Mouse (Mus musculus) embryonic facial prominence, embryonic 15.5 days (tissue): ENCODE measurements around the gene Phldb2. TPM values are rescaled to one million over a fixed set of nuclear protein-coding genes. Genes with fewer than 3 reads are reported as not detected.

ENCODE experiments used
- ATAC-seq: fragments of 200-750 bp; cut with Nextera tagmentation; 2 replicates; pipeline ENCODE4 v1.8.0; 2017; ENCODE audit warnings: low read depth, moderate TSS enrichment; ENCODE audit not compliant: insufficient number of reproducible peaks, low FRiP score, low TSS enrichment
- H3K27ac ChIP-seq: fragments of 300-500 bp; sonication (generic); replicated peaks from 2 replicates; pipeline ENCODE4 v1.5.1; 2015; ENCODE audit warnings: mild to moderate bottlenecking, inconsistent platforms
- H3K27me3 ChIP-seq: fragments of 300-500 bp; sonication (generic); 2 replicates; pipeline ENCODE4 v1.6.1; 2015; ENCODE audit warnings: inconsistent platforms
- H3K36me3 ChIP-seq: fragments of 300-500 bp; sonication (generic); 2 replicates; pipeline ENCODE4 v1.6.1; 2015; ENCODE audit warnings: mild to moderate bottlenecking, inconsistent platforms
- H3K4me1 ChIP-seq: fragments of 300-500 bp; sonication (generic); 2 replicates; pipeline ENCODE4 v1.6.1; 2015; ENCODE audit warnings: inconsistent platforms
- H3K4me2 ChIP-seq: fragments of 300-500 bp; sonication (generic); replicated peaks from 2 replicates; pipeline ENCODE4 v1.6.1; 2015; ENCODE audit warnings: mild to moderate bottlenecking, inconsistent platforms
- H3K4me3 ChIP-seq: fragments of 300-500 bp; sonication (generic); replicated peaks from 2 replicates; pipeline ENCODE4 v1.5.1; 2015; ENCODE audit warnings: mild to moderate bottlenecking, inconsistent platforms
- H3K9ac ChIP-seq: fragments of 300-500 bp; sonication (generic); 2 replicates; pipeline ENCODE4 v1.6.1; 2015; ENCODE audit warnings: inconsistent platforms
- H3K9me3 ChIP-seq: fragments of 300-500 bp; sonication (generic); replicated peaks from 2 replicates; pipeline ENCODE4 v1.6.1; 2016; ENCODE audit warnings: inconsistent platforms
- WGBS: fragments of 180-500 bp; shearing (Covaris S2); methylation state at CpG from one replicate; pipeline ENCODE4 v1.1.7; 2015; 5-methylcytosine and 5-hydroxymethylcytosine counted together
- polyA plus RNA-seq: library from polyadenylated mRNA; unstranded; fragments of >200 nt; fragmentation: Nextera tagmentation; extraction: Ambion mirVana; gene quantifications from 2 replicates; pipeline ENCODE4 v1.2.1, GENCODE M21; 2015

Phldb2 gene
- polyA plus RNA-seq = 42.1 and 46.2 TPM in 2 replicates

DNA sequence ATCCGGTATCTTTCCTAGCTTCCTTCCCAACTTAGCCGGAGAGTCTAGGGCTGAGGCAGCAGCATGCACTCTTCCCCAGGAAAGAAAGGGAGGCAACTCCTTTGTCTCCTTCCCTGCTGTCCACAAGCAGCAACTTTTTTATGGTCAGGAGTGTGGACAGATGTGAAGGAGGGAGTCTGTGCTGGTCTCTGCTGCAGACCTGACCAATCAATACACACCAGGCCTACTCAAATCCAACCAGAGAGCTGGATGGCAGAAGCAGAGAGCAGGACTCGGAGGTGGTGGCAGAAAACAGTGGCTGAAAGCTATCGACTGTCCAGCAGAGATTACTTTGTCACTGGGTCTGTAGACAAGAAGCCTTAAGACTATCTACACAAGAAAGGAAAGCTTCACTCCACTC is at the start of gene Phldb2:
Phldb2 (minus strand) TSS at position 205 of the 400 bp plus-strand sequence.
- H3K9me3 ChIP-seq = no peaks in the 10 kb centered on the region
- 87% methylated on average over 4 of the region's 4 CpGs for WGBS
- H3K36me3 ChIP-seq = no peaks in the 10 kb centered on the region
- no peak within 1 kb of the TSS for H3K4me3 ChIP-seq
- no peaks in the 10 kb centered on the region for H3K4me1 ChIP-seq
- ATAC-seq = no peak
- no peak within 1 kb of the TSS for H3K9ac ChIP-seq
- H3K27ac ChIP-seq = no peak within 1 kb of the TSS
- H3K4me2 ChIP-seq = no peak within 1 kb of the TSS
- H3K27me3 ChIP-seq = no peaks in the 10 kb centered on the region

DNA sequence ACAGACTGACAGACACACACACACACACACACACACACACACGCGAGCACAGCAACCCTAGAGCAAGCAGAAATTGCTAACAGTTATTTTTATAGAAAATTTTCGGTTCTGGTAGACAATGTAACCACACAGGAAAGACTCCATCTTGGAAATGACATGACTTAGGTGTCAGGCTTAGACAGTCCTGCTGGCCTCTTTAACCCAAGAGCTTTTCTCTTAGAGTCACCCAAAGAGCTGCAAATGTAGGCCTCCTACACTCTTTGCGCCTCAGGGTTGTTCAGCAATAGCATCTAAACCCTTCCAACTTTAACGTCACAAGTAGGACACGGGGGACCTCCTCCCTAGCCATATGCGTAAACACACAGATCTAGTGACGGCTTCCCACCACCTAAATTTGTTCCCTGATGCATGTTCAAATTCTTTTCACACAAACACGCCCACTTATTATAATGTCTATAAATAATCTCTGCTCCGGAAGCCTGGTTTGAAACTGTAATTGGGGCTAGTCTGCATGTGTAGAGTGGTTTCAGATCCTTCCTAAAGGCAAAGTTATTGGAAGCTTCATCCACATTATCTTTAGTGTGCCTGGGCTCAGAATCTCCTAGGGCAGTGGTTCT is 48.3 kb upstream of the Phldb2 start:
- no peaks in the 10 kb centered on the region for H3K36me3 ChIP-seq
- no peaks in the 10 kb centered on the region for H3K27me3 ChIP-seq
- no peak overlapping the region for H3K9ac ChIP-seq
- H3K4me1 ChIP-seq = 0 out of 2 replicates have a peak, but pooled peaks cover 4% of the 10 kb centered on the region
- no peak for ATAC-seq
- H3K27ac ChIP-seq = no peak overlapping the region
- WGBS = 66% methylated on average over 10 of the region's 10 CpGs
- H3K9me3 ChIP-seq = no peaks in the 10 kb centered on the region
- no peak overlapping the region for H3K4me2 ChIP-seq
- no peak overlapping the region for H3K4me3 ChIP-seq

DNA sequence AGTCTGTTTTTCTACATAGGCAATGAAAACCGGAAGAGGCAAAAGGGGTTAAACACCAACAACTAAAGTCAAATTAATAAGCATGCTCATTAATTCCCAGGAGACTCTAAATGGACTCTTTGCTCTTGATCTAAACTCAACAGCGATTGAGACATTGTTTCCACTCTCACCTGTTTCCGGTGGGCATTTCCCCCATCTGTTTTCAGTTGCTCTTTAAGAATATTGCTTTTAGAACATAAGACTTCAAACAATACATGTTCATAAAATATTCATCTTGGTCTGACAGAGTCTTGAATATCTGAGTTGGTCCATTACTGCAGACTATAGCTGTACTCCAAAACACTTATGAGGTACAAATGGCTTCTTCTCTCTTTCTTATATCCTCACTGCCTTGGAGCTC is 47.6 kb upstream of the Phldb2 start:
- Histone ChIP-seq H3K4me1 (0 out of 2 replicates have a peak, but pooled peaks cover 4% of the 10 kb centered on the region), H3K27ac (no peak overlapping the region), H3K27me3 (no peaks in the 10 kb centered on the region), H3K9ac (no peak overlapping the region), H3K9me3 (no peaks in the 10 kb centered on the region), H3K36me3 (no peaks in the 10 kb centered on the region), H3K4me2 (no peak overlapping the region), H3K4me3 (no peak overlapping the region)
- ATAC-seq = no peak
- WGBS = 66% methylated on average over 3 of the region's 3 CpGs

DNA sequence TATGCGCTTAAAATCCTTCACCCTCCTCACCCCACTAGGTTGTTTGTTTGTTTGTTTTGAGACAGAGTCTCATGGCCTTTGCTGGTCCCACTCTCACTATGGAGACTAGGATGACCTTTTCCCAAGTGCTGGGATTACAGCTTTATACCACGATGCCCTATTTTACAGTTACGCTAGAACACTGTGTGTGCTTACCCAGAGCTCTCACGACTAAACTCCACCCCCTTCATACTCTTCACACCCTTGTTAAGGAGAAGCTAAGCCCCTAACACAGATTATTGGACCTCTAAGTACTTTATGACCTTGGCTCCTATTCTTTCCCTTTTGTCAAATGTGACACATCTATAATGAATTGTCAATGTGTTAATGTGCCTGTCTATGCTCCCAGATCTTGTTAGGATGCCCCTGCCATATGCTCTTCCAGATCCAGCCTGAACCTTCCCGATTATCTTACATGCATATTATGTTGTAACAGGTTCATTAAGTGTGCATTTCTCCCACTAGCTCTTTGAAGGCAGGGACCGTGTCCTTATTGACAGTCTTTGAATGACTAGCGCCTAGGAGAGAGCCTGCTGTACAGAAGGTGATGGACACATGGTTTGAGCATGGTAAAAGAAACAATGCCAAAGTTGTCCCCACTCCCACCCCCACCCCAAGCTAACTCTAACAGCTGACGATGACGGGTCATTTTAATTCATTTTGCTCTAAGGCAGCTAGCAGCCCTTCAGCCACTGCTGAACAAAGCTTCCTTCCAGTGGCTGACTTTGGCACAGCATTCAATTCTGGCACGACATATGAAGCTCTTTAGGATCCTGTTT is 46.2 kb upstream of the Phldb2 start:
- Histone ChIP-seq H3K4me1 (0 out of 2 replicates have a peak, but pooled peaks cover 4% of the 10 kb centered on the region), H3K27ac (no peak overlapping the region), H3K9me3 (no peaks in the 10 kb centered on the region), H3K36me3 (no peaks in the 10 kb centered on the region), H3K4me3 (no peak overlapping the region), H3K4me2 (no peak overlapping the region), H3K9ac (no peak overlapping the region), H3K27me3 (no peaks in the 10 kb centered on the region)
- ATAC-seq = no peak
- 73% methylated on average over 10 of the region's 10 CpGs for WGBS

DNA sequence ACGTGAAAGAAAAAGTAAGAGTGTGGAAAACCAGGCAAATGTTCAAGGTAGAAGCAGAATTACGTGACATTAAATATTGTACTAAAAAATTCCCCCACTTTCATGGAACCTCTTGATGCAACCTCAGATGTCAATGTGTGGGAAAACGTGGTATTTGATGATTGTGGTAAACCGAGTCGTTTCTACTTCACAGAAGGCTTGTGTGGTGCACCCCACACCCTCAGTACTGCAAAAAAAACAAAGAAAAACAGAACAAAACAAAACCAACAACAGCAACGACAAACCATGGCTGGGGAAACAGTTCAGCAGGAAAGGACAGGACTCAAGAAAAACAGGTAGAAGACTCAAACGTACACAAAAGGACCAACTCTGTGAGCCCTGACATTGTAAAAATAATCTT is 44.8 kb upstream of the Phldb2 start:
- Histone ChIP-seq H3K4me2 (no peak overlapping the region), H3K27me3 (no peaks in the 10 kb centered on the region), H3K9me3 (no peaks in the 10 kb centered on the region), H3K4me1 (0 out of 2 replicates have a peak, but pooled peaks cover 4% of the 10 kb centered on the region), H3K36me3 (no peaks in the 10 kb centered on the region), H3K4me3 (no peak overlapping the region), H3K9ac (no peak overlapping the region), H3K27ac (no peak overlapping the region)
- 79% methylated on average over 7 of the region's 7 CpGs for WGBS
- no peak for ATAC-seq

DNA sequence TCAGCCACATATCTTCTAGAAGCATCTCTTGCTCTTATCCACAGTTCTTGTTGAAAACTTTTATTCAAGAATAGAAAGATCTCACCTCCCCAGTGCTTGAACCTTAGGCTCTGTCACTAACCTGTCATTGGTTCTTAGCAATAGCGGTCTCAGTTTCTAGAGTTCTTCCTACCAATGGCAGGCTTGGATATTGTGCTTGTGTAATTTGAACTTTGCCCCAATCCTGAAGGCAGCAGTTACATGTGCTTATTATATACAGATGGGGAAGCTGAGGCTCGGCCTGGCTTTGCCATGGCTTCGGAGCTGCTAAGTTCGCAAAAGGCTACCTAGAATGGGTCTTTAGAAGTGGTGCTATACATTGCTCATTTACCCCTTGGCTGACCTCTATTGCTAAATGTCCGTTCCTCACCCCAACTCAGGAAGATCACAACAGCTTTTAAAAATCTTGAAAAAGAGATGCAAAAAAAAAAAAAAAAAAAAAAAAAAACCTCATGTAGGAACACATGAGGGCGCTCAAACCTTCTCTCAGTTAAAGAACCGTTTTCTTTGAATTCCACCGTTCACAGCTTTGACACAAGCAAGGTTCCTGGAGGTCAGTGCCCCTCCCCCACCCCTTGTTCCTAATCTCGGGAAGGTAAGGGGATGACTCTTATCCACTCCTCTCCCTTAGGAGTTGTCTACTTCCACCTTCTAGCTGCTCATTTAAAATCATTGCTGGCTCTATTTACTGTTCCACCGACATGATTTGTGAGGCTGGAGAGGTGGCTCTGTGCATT is 37.7 kb upstream of the Phldb2 start:
- Histone ChIP-seq H3K9ac (no peak overlapping the region), H3K4me2 (no peak overlapping the region), H3K27ac (no peak overlapping the region), H3K4me1 (no peaks in the 10 kb centered on the region), H3K27me3 (no peaks in the 10 kb centered on the region), H3K36me3 (no peaks in the 10 kb centered on the region), H3K4me3 (no peak overlapping the region), H3K9me3 (no peaks in the 10 kb centered on the region)
- ATAC-seq = no peak
- 43% methylated on average over 10 of the region's 10 CpGs for WGBS

DNA sequence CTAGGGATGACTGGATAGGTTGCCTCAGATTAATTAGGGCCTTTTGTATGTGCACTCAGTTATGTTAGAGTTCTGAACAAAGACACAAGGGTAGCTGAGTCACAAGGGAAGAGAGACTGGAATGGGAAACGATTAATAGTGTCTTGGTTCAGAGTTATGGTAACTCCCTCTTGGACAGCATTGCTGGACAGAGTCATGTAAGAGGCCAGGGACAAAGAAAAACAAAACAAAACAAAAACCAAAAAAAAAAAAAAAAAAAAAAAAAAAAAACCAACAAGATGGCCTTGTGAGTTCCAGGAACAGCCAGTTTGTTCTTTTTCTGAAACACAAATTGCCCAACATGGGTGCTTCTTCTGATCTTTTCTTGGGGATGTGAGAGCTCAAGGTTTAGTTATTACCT is 32.8 kb upstream of the Phldb2 start:
- Histone ChIP-seq H3K4me1 (no peaks in the 10 kb centered on the region), H3K9ac (no peak overlapping the region), H3K27me3 (no peaks in the 10 kb centered on the region), H3K4me2 (no peak overlapping the region), H3K9me3 (no peaks in the 10 kb centered on the region), H3K36me3 (no peaks in the 10 kb centered on the region), H3K4me3 (no peak overlapping the region), H3K27ac (no peak overlapping the region)
- no peak for ATAC-seq
- WGBS = 68% methylated on average over 1 of the region's 1 CpGs

DNA sequence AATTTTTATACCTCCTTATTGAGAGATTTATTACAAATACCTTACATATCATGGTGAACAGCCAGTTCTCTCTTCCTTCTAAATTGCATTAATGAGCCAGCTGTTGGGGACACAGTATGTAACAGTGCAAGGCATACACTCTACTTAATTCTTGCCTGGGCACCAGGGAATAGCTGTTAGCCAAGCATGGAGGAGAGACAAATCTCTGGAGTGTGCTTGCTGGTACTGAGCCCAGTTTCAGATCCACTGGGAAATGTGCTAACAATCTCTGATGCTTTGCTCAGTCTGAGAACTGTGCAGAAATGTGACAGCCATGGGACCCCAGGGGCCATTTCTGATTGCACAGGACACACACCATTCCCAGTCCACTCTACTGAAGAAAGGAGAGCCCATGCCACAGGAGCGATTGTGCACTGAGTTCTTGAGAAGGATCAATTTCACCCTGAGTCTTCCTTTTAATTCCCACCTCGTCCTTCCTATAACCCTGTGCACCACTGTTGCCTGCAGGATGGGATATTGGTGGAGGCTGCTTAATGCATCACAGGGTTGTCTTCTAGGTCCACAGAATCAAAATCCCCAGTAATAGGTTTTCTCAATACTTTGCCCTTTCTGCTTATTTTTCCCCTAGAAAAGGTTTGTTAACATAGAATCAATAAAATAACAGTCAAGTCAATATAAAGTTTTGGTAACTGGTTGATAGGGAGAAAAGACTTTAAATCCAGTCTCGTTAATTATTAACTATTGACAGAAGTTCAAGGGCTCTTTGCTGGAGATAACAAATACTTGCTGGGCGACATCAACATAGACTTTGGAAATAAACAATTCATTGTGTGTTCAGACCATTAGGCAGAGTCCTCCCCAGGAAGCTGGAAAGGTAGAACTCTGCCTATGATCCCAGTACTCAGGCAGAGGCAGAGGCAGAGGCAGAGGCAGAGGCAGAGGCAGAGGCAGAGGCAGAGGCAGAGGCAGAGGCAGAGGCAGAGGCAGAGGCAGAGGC is 31.5 kb upstream of the Phldb2 start:
- H3K9ac ChIP-seq = no peak overlapping the region
- H3K9me3 ChIP-seq = no peaks in the 10 kb centered on the region
- no peaks in the 10 kb centered on the region for H3K36me3 ChIP-seq
- peak; percentile 70; the same call in 1 of the 2 replicates for ATAC-seq
- 67% methylated on average over 4 of the region's 4 CpGs for WGBS
- H3K27ac ChIP-seq = no peak overlapping the region
- H3K4me2 ChIP-seq = no peak overlapping the region
- no peak overlapping the region for H3K4me3 ChIP-seq
- H3K4me1 ChIP-seq = no peaks in the 10 kb centered on the region
- no peaks in the 10 kb centered on the region for H3K27me3 ChIP-seq

DNA sequence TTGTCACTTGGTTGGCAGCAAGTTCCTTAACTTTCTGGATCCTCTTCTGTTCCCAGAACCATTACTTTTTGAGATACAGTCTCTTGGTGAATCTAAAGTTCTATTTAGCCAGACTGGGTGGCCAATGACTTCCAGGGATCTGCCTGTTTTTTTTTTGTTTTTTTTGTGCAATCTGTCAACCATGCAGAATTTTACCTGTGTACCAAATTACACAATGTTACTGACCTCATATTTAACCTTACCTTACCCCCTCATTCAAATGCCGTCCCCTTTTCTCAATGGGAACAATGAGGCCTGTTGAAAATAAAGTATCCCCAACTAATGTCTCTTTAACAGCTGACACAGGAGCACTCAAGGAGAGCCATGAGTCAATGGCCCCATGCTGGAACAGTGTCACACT is 22.9 kb upstream of the Phldb2 start:
- 80% methylated on average over 1 of the region's 1 CpGs for WGBS

DNA sequence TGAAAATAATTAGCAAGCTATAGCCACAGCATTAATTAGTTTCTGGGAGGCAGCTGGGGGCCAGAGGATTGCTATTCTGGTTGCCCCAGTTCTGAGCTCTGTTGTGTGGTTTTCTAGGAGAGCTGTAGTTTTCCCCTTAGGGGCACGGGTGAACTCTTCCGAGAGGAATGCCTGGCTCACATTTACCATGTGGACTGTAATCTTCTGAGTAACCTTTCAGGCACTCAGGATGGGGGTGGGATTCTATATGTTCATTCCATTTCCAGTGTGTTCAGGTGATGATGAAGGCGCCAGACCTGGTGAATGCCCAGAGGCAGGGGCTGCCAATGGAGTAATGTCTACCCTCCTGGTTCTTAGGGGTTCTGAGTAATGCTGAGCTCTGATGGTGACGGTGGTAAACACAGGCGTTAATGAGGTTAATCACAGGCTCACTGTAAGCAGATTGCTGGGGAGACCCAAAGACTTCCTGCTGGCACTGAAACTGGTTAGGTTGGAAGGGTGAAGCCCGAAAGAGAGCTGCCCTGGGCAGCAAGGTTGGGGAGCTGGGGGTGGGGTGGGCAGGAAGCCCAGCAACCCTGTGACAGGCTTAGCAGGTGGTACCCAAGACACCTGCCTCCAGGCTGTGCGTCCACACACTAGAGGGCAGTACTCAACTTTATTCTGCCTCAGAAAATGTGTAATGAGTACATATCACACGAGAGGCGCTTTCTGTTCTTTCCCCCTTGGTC is 20.7 kb upstream of the Phldb2 start:
- ATAC-seq = no peak
- Histone ChIP-seq H3K4me3 (no peak overlapping the region), H3K36me3 (no peaks in the 10 kb centered on the region), H3K9me3 (no peaks in the 10 kb centered on the region), H3K4me2 (no peak overlapping the region), H3K4me1 (no peaks in the 10 kb centered on the region), H3K9ac (no peak overlapping the region), H3K27me3 (no peaks in the 10 kb centered on the region), H3K27ac (no peak overlapping the region)
- WGBS = 44% methylated on average over 9 of the region's 9 CpGs

More for the DNA sequence above, 22.9 kb upstream of the Phldb2 start:
- Histone ChIP-seq H3K4me1 (no peaks in the 10 kb centered on the region), H3K4me2 (no peak overlapping the region), H3K27ac (no peak overlapping the region), H3K36me3 (no peaks in the 10 kb centered on the region), H3K4me3 (no peak overlapping the region), H3K9ac (no peak overlapping the region), H3K27me3 (no peaks in the 10 kb centered on the region), H3K9me3 (no peaks in the 10 kb centered on the region)
- no peak for ATAC-seq
